Mouse (Mus musculus) bone marrow, adult 2 months (tissue): ENCODE results near the gene 2610301B20Rik.

ENCODE experiments used
- CTCF ChIP-seq: fragments of 200-500 bp; IDR thresholded peaks from 2 replicates; pipeline ENCODE4 v1.5.1; 2011; ENCODE audit warnings: low read length, control low read depth; ENCODE audit not compliant: control insufficient read depth, insufficient read depth
- POLR2A ChIP-seq: fragments of 200-500 bp; IDR thresholded peaks from 2 replicates; pipeline ENCODE4 v1.6.1; 2011; ENCODE audit warnings: low read depth, mild to moderate bottlenecking, control low read depth, low read length, borderline replicate concordance; ENCODE audit not compliant: control insufficient read depth

- TF ChIP-seq CTCF, result no peak
- TF ChIP-seq POLR2A, result no peak
These were observed 48.9 kb downstream of the 2610301B20Rik start for GRCm38 (mm10) chr4:10923180-10923579.
